Mouse (Mus musculus): Measurements from ENCODE around the gene Prrt1. TPM values are rescaled to one million over a fixed set of nuclear protein-coding genes. Genes with fewer than 3 reads are reported as not detected.

Gene Prrt1
- total and polyA plus RNA-seq, 3 experiments: not detected

DNA sequence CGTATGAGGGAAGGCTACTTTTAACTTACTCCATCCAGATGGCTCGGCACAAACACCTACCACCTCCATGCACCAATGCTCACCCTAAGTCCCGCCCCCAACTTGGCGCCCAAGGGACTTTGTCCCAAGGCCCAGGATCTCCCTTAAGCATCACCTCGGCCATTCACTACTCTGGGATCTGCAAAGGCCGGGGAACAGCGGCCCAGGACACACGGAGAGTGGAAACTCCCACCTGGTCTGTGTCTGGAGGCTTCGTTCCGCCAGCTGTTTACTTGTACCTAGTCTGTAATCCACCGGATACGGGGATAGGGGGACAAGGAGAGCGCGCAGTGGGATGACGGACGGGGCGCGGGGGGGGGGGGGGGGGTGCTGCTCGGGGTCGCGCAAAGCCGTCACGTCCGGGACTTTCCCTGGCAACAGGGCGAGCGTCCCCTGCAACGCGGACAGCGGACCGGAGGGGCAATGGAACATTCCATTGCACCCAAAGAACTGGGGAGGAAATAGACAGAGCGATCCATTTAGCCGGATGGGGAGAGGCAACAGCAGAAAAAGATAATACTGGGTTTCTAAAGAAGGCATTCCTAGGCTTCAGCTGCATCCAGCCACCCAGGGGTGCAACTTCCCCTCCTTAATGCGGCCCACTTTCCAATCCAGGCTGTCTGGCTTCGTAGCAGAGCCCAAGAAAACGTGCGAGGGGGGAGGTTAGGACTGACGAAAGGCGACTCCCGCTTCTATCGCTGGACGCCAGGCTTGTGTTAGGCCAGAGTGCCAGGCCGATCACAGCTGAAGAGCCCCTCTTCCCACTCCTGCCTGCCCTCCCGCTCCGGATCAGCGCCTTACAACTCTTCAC, 2.0 kb upstream of the Prrt1 start:
- in situ Hi-C loops (cut with MboI; ENCODE audit: low pct_ligation_motif_present, low pct_unique_long_range_greater_than_20kb, low sequenced_read_pairs): no loop called here
- peak overlapping the region; percentile 75 for H3K4me2 ChIP-seq (ENCODE audit: insufficient read depth, low read depth, poor library complexity, severe bottlenecking)
- peaks cover 2 to 3% of the 10 kb centered on the region in 2 experiments; a peak in 2 of 4 replicates for H3K4me1 ChIP-seq (ENCODE audit: control insufficient read depth in 1 of 2, insufficient read depth in 2 of 2)
- H3K9ac ChIP-seq (ENCODE audit: insufficient read depth, low read depth): peak overlapping the region; percentile 10
- H3K36me3 ChIP-seq (replicated peaks in 1 of 2; ENCODE audit: control insufficient read depth in 1 of 2, insufficient read depth in 1 of 2, low read length in 1 of 2): no peaks in the 10 kb centered on the region
- H3K27ac ChIP-seq (ENCODE audit: insufficient read depth, low read depth): no peak overlapping the region
- H3K9me3 ChIP-seq (replicated peaks; ENCODE audit: low read length): peaks cover 2% of the 10 kb centered on the region
- dilution Hi-C loops (cut with MboI; ENCODE audit: extremely low pct_ligation_motif_present, extremely low pct_unique_long_range_greater_than_20kb, low sequenced_read_pairs): no loop called here
- H3K79me2 ChIP-seq (replicated peaks; ENCODE audit: control insufficient read depth, extremely low read depth, insufficient read depth, poor library complexity, severe bottlenecking): no peaks in the 10 kb centered on the region
- H3K27me3 ChIP-seq (replicated peaks): peaks cover 48% of the 10 kb centered on the region
- peak overlapping the region in 2 of 3 experiments; percentile 48 to 49 for H3K4me3 ChIP-seq (replicated peaks in 1 of 3; ENCODE audit: low read depth in 2 of 3, low read length in 2 of 3, poor library complexity in 1 of 3)
- TF ChIP-seq MXI1 (IDR thresholded peaks at IDR 0.05; ENCODE audit: low read depth, low read length) (peak; percentile 64), MYC (IDR thresholded peaks at IDR 0.05; ENCODE audit: low read depth, low read length) (no peak), UBTF (IDR thresholded peaks at IDR 0.05; ENCODE audit: low read depth, low read length) (no peak), TBP (conservative IDR thresholded peaks at IDR 0.05; ENCODE audit: low read depth, low read length) (no peak), SIN3A (IDR thresholded peaks at IDR 0.05; ENCODE audit: low read length) (no peak), NELFE (IDR thresholded peaks at IDR 0.05; ENCODE audit: low read depth, low read length) (no peak), ZMIZ1 (IDR thresholded peaks at IDR 0.05; ENCODE audit: low read depth, low read length) (no peak), CHD1 (IDR thresholded peaks at IDR 0.05; ENCODE audit: low read depth, low read length) (peak; percentile 92; the same call in 1 of the 2 replicates), MAFK (IDR thresholded peaks at IDR 0.05; ENCODE audit: insufficient replicate concordance, low read length) (no peak), JUN (IDR thresholded peaks at IDR 0.05; ENCODE audit: insufficient read depth, low read depth, low read length) (no peak), ETS1 (conservative IDR thresholded peaks at IDR 0.05; ENCODE audit: low read depth, low read length) (no peak), EP300 (IDR thresholded peaks at IDR 0.05; ENCODE audit: low read length) (no peak), ZNF384 (IDR thresholded peaks at IDR 0.05; ENCODE audit: low read depth, low read length) (no peak), E2F4 (IDR thresholded peaks at IDR 0.05; ENCODE audit: insufficient replicate concordance, low read depth, low read length) (no peak), ELF1 (IDR thresholded peaks at IDR 0.05; ENCODE audit: low read depth, low read length) (0 out of 2 replicates have a peak, but pooled peaks have one; percentile 16), PAX5 (IDR thresholded peaks at IDR 0.05; ENCODE audit: low read length) (no peak), USF2 (conservative IDR thresholded peaks at IDR 0.05; ENCODE audit: low read depth, low read length) (no peak)
- no peak for DNase-seq (ENCODE audit: extremely low read depth)

DNA sequence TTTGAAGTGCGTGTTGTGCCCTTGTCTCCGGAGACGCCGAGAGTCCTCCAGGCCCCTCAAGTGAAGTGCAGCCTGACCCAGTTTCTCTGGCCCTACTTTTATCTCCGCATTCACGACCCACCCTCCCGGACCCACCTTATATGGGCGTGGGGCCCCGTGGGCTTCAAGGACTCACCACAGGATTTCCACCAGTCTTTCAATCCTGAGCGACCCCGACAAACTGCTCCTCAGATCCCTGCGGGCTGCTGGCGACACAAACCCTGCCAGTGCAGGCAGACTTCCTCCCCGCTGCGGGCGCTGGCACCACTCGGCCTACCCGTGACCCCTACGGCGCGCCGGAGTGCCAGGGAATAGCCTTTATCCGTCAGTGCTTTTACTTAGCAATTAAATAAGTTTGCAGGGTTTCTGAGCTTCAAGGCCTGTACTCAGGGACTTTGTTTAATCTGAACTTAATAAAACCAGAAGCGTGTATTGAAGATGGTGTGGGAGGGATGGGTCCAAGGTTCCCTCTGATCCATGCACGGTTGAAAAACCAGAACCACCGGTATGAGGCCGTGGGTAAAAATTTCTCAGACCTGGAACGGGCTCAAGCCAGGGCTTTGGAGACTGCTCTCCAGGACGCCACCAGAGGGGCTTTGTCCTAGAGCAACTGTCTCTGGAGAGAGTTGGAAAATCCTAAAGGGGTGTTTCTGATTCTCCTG, 1.2 kb upstream of the Prrt1 start, which contains the start of gene Ppt2:
Ppt2 (minus strand) TSS at position 568 of the 701 bp plus-strand sequence.
- no peak for DNase-seq (ENCODE audit: extremely low read depth)
- H3K4me1 ChIP-seq (ENCODE audit: control insufficient read depth in 1 of 2, insufficient read depth in 2 of 2): peaks cover 2 to 3% of the 10 kb centered on the region in 2 experiments; a peak in 2 of 4 replicates
- H3K9ac ChIP-seq (ENCODE audit: insufficient read depth, low read depth): no peak within 1 kb of the TSS
- TF ChIP-seq SIN3A (IDR thresholded peaks at IDR 0.05; ENCODE audit: low read length) (no peak), IRF4 (IDR thresholded peaks at IDR 0.05; ENCODE audit: low read depth, low read length) (no peak), EP300 (IDR thresholded peaks at IDR 0.05; ENCODE audit: low read length) (no peak), JUND (conservative IDR thresholded peaks at IDR 0.05; ENCODE audit: low read depth, low read length) (no peak), MYC (IDR thresholded peaks at IDR 0.05; ENCODE audit: low read depth, low read length) (no peak), ELF1 (IDR thresholded peaks at IDR 0.05; ENCODE audit: low read depth, low read length) (no peak), GABPA (IDR thresholded peaks at IDR 0.05; ENCODE audit: insufficient replicate concordance, low read depth, low read length) (no peak), POLR2A (IDR thresholded peaks at IDR 0.05; ENCODE audit: low read depth, low read length) (no peak), POLR2AphosphoS2 (IDR thresholded peaks at IDR 0.05; ENCODE audit: low read depth, low read length) (no peak), SMC3 (IDR thresholded peaks at IDR 0.05; ENCODE audit: low read depth, low read length) (no peak), ZC3H11A (IDR thresholded peaks at IDR 0.05; ENCODE audit: low read depth, low read length) (no peak)
- H3K9me3 ChIP-seq (replicated peaks; ENCODE audit: low read length): peaks cover 2% of the 10 kb centered on the region
- in situ Hi-C loops (cut with MboI; ENCODE audit: low pct_ligation_motif_present, low pct_unique_long_range_greater_than_20kb, low sequenced_read_pairs): no loop called here
- peak within 1 kb of the TSS; percentile 75 for H3K4me2 ChIP-seq (ENCODE audit: insufficient read depth, low read depth, poor library complexity, severe bottlenecking)
- H3K79me2 ChIP-seq (replicated peaks; ENCODE audit: control insufficient read depth, extremely low read depth, insufficient read depth, poor library complexity, severe bottlenecking): no peaks in the 10 kb centered on the region
- H3K4me3 ChIP-seq (replicated peaks in 1 of 3; ENCODE audit: low read depth in 2 of 3, low read length in 2 of 3, poor library complexity in 1 of 3): peak within 1 kb of the TSS in 2 of 3 experiments; percentile 43 to 49
- dilution Hi-C loops (cut with MboI; ENCODE audit: extremely low pct_ligation_motif_present, extremely low pct_unique_long_range_greater_than_20kb, low sequenced_read_pairs): no loop called here
- H3K36me3 ChIP-seq (replicated peaks in 1 of 2; ENCODE audit: control insufficient read depth in 1 of 2, insufficient read depth in 1 of 2, low read length in 1 of 2): no peaks in the 10 kb centered on the region
- no peak within 1 kb of the TSS for H3K27ac ChIP-seq (ENCODE audit: insufficient read depth, low read depth)
- H3K27me3 ChIP-seq (replicated peaks): peaks cover 53% of the 10 kb centered on the region
